Mouse (Mus musculus): ENCODE measurements at regions not wholly inside any gene's neighbourhood (a gene's known extent, or its start where the extent isn't known, plus 50 kb on each side); places are given as distances from the start of the nearest gene placed in this dataset.
A peak's percentile ranks its signal among the peaks of the same experiment; 100 is the strongest.

GRCm38 (mm10) chr5:125915857-125916256, 384.3 kb downstream of the Tmem132b start:
- Histone ChIP-seq H3K27me3 (replicated peaks; ENCODE audit: control insufficient read depth, insufficient read depth, low read length) (no peaks in the 10 kb centered on the region), H3K4me2 (ENCODE audit: low read depth, low read length) (no peak overlapping the region), H3K9ac (ENCODE audit: low read depth, low read length) (no peak overlapping the region), H3K27ac (replicated peaks; ENCODE audit: low read depth, low read length) (no peak overlapping the region), H3K36me3 (ENCODE audit: control insufficient read depth, insufficient read depth, low read length) (no peaks in the 10 kb centered on the region), H3K4me1 (ENCODE audit: control insufficient read depth, insufficient read depth, low read length) (no peaks in the 10 kb centered on the region), H3K4me3 (ENCODE audit: low read depth, low read length) (no peak overlapping the region), H3K9me3 (ENCODE audit: control insufficient read depth, low read length) (0 out of 2 replicates have a peak, but pooled peaks cover 5% of the 10 kb centered on the region)
- ATAC-seq (ENCODE audit: low read depth) (no peak), DNase-seq (ENCODE audit: low spot score) (no peak)
- WGBS = 86% methylated on average over 4 of the region's 4 CpGs

- Histone ChIP-seq H3K9ac (ENCODE audit: low read depth, low read length) (no peak overlapping the region), H3K27me3 (replicated peaks; ENCODE audit: control insufficient read depth, insufficient read depth, low read length) (no peaks in the 10 kb centered on the region), H3K4me2 (ENCODE audit: low read depth, low read length) (no peak overlapping the region), H3K9me3 (ENCODE audit: control insufficient read depth, low read length) (0 out of 2 replicates have a peak, but pooled peaks cover 5% of the 10 kb centered on the region), H3K4me3 (ENCODE audit: low read depth, low read length) (no peak overlapping the region), H3K27ac (replicated peaks; ENCODE audit: low read depth, low read length) (no peak overlapping the region), H3K4me1 (ENCODE audit: control insufficient read depth, insufficient read depth, low read length) (no peaks in the 10 kb centered on the region), H3K36me3 (ENCODE audit: control insufficient read depth, insufficient read depth, low read length) (no peaks in the 10 kb centered on the region)
- DNase-seq (ENCODE audit: low spot score) (no peak), ATAC-seq (ENCODE audit: low read depth) (no peak)
- WGBS = 28% methylated on average over 11 of the region's 11 CpGs
Measured at GRCm38 (mm10) chr5:125920965-125921364, 389.4 kb downstream of the Tmem132b start.

- WGBS = 68% methylated on average over 7 of the region's 7 CpGs
- peak; percentile 2 for DNase-seq (ENCODE audit: low spot score)
- Histone ChIP-seq H3K4me2 (ENCODE audit: low read depth, low read length) (no peak overlapping the region), H3K9ac (ENCODE audit: low read depth, low read length) (no peak overlapping the region), H3K4me3 (ENCODE audit: low read depth, low read length) (no peak overlapping the region), H3K27ac (replicated peaks; ENCODE audit: low read depth, low read length) (no peak overlapping the region), H3K36me3 (ENCODE audit: control insufficient read depth, insufficient read depth, low read length) (no peaks in the 10 kb centered on the region), H3K27me3 (replicated peaks; ENCODE audit: control insufficient read depth, insufficient read depth, low read length) (no peaks in the 10 kb centered on the region), H3K9me3 (ENCODE audit: control insufficient read depth, low read length) (no peaks in the 10 kb centered on the region), H3K4me1 (ENCODE audit: control insufficient read depth, insufficient read depth, low read length) (no peaks in the 10 kb centered on the region)
- ATAC-seq (ENCODE audit: low read depth) = no peak
Measured at GRCm38 (mm10) chr5:125925856-125926497, 394.4 kb downstream of the Tmem132b start.

GRCm38 (mm10) chr5:125931502-125931901, 399.9 kb downstream of the Tmem132b start:
- ATAC-seq (ENCODE audit: low read depth) (no peak), DNase-seq (ENCODE audit: low spot score) (no peak)
- Histone ChIP-seq H3K27ac (replicated peaks; ENCODE audit: low read depth, low read length) (no peak overlapping the region), H3K4me3 (ENCODE audit: low read depth, low read length) (no peak overlapping the region), H3K27me3 (replicated peaks; ENCODE audit: control insufficient read depth, insufficient read depth, low read length) (no peaks in the 10 kb centered on the region), H3K9me3 (ENCODE audit: control insufficient read depth, low read length) (no peaks in the 10 kb centered on the region), H3K9ac (ENCODE audit: low read depth, low read length) (no peak overlapping the region), H3K36me3 (ENCODE audit: control insufficient read depth, insufficient read depth, low read length) (no peaks in the 10 kb centered on the region), H3K4me2 (ENCODE audit: low read depth, low read length) (no peak overlapping the region), H3K4me1 (ENCODE audit: control insufficient read depth, insufficient read depth, low read length) (no peaks in the 10 kb centered on the region)
- WGBS = 70% methylated on average over 4 of the region's 4 CpGs

GRCm38 (mm10) chr5:125939416-125939815, 407.8 kb downstream of the Tmem132b start:
- Histone ChIP-seq H3K9ac (ENCODE audit: low read depth, low read length) (no peak overlapping the region), H3K27ac (replicated peaks; ENCODE audit: low read depth, low read length) (no peak overlapping the region), H3K4me3 (ENCODE audit: low read depth, low read length) (no peak overlapping the region), H3K27me3 (replicated peaks; ENCODE audit: control insufficient read depth, insufficient read depth, low read length) (no peaks in the 10 kb centered on the region), H3K36me3 (ENCODE audit: control insufficient read depth, insufficient read depth, low read length) (no peaks in the 10 kb centered on the region), H3K4me1 (ENCODE audit: control insufficient read depth, insufficient read depth, low read length) (no peaks in the 10 kb centered on the region), H3K4me2 (ENCODE audit: low read depth, low read length) (no peak overlapping the region), H3K9me3 (ENCODE audit: control insufficient read depth, low read length) (0 out of 2 replicates have a peak, but pooled peaks cover 4% of the 10 kb centered on the region)
- no peak for ATAC-seq (ENCODE audit: low read depth)
- 91% methylated on average over 3 of the region's 3 CpGs for WGBS
- DNase-seq (ENCODE audit: low spot score) = no peak

- no peak for ATAC-seq (ENCODE audit: low read depth)
Measured at GRCm38 (mm10) chr5:125946729-125947128, 415.2 kb downstream of the Tmem132b start.

GRCm38 (mm10) chr5:125951641-125952040, 420.1 kb downstream of the Tmem132b start:
- Histone ChIP-seq H3K9ac (ENCODE audit: low read depth, low read length) (no peak overlapping the region), H3K4me1 (ENCODE audit: control insufficient read depth, insufficient read depth, low read length) (no peaks in the 10 kb centered on the region), H3K27me3 (replicated peaks; ENCODE audit: control insufficient read depth, insufficient read depth, low read length) (no peaks in the 10 kb centered on the region), H3K9me3 (ENCODE audit: control insufficient read depth, low read length) (no peaks in the 10 kb centered on the region), H3K4me2 (ENCODE audit: low read depth, low read length) (no peak overlapping the region), H3K36me3 (ENCODE audit: control insufficient read depth, insufficient read depth, low read length) (no peaks in the 10 kb centered on the region), H3K4me3 (ENCODE audit: low read depth, low read length) (no peak overlapping the region), H3K27ac (replicated peaks; ENCODE audit: low read depth, low read length) (no peak overlapping the region)
- ATAC-seq (ENCODE audit: low read depth) (no peak), DNase-seq (ENCODE audit: low spot score) (no peak)
- WGBS = 78% methylated on average over 6 of the region's 6 CpGs

More at GRCm38 (mm10) chr5:125946729-125947128, 415.2 kb downstream of the Tmem132b start:
- no peak for DNase-seq (ENCODE audit: low spot score)
- 79% methylated on average over 4 of the region's 4 CpGs for WGBS
- Histone ChIP-seq H3K4me2 (ENCODE audit: low read depth, low read length) (no peak overlapping the region), H3K9me3 (ENCODE audit: control insufficient read depth, low read length) (no peaks in the 10 kb centered on the region), H3K27me3 (replicated peaks; ENCODE audit: control insufficient read depth, insufficient read depth, low read length) (no peaks in the 10 kb centered on the region), H3K4me1 (ENCODE audit: control insufficient read depth, insufficient read depth, low read length) (no peaks in the 10 kb centered on the region), H3K4me3 (ENCODE audit: low read depth, low read length) (no peak overlapping the region), H3K27ac (replicated peaks; ENCODE audit: low read depth, low read length) (no peak overlapping the region), H3K9ac (ENCODE audit: low read depth, low read length) (no peak overlapping the region), H3K36me3 (ENCODE audit: control insufficient read depth, insufficient read depth, low read length) (no peaks in the 10 kb centered on the region)

- no peak for DNase-seq (ENCODE audit: low spot score)
Measured at GRCm38 (mm10) chr5:125964039-125964438, 432.5 kb downstream of the Tmem132b start.

GRCm38 (mm10) chr5:125968151-125968550, 436.6 kb downstream of the Tmem132b start:
- no peaks in the 10 kb centered on the region for H3K36me3 ChIP-seq (ENCODE audit: control insufficient read depth, insufficient read depth, low read length)
- no peak overlapping the region for H3K9ac ChIP-seq (ENCODE audit: low read depth, low read length)
- ATAC-seq (ENCODE audit: low read depth) = no peak
- H3K4me3 ChIP-seq (ENCODE audit: low read depth, low read length) = no peak overlapping the region
- no peak overlapping the region for H3K4me2 ChIP-seq (ENCODE audit: low read depth, low read length)
- no peaks in the 10 kb centered on the region for H3K27me3 ChIP-seq (replicated peaks; ENCODE audit: control insufficient read depth, insufficient read depth, low read length)
- no peak for DNase-seq (ENCODE audit: low spot score)
- no peaks in the 10 kb centered on the region for H3K4me1 ChIP-seq (ENCODE audit: control insufficient read depth, insufficient read depth, low read length)
- WGBS = 79% methylated on average over 4 of the region's 4 CpGs
- no peaks in the 10 kb centered on the region for H3K9me3 ChIP-seq (ENCODE audit: control insufficient read depth, low read length)
- no peak overlapping the region for H3K27ac ChIP-seq (replicated peaks; ENCODE audit: low read depth, low read length)

More at GRCm38 (mm10) chr5:125964039-125964438, 432.5 kb downstream of the Tmem132b start:
- ATAC-seq (ENCODE audit: low read depth) = no peak
- Histone ChIP-seq H3K4me1 (ENCODE audit: control insufficient read depth, insufficient read depth, low read length) (no peaks in the 10 kb centered on the region), H3K4me3 (ENCODE audit: low read depth, low read length) (no peak overlapping the region), H3K27ac (replicated peaks; ENCODE audit: low read depth, low read length) (no peak overlapping the region), H3K9ac (ENCODE audit: low read depth, low read length) (no peak overlapping the region), H3K4me2 (ENCODE audit: low read depth, low read length) (no peak overlapping the region), H3K36me3 (ENCODE audit: control insufficient read depth, insufficient read depth, low read length) (no peaks in the 10 kb centered on the region), H3K27me3 (replicated peaks; ENCODE audit: control insufficient read depth, insufficient read depth, low read length) (no peaks in the 10 kb centered on the region), H3K9me3 (ENCODE audit: control insufficient read depth, low read length) (no peaks in the 10 kb centered on the region)
- 66% methylated on average over 8 of the region's 8 CpGs for WGBS

All from embryonic facial prominence, embryonic 14.5 days (tissue).